Mouse (Mus musculus): Measurements from ENCODE around the gene Zfp597.

The Zfp597 gene

DNA sequence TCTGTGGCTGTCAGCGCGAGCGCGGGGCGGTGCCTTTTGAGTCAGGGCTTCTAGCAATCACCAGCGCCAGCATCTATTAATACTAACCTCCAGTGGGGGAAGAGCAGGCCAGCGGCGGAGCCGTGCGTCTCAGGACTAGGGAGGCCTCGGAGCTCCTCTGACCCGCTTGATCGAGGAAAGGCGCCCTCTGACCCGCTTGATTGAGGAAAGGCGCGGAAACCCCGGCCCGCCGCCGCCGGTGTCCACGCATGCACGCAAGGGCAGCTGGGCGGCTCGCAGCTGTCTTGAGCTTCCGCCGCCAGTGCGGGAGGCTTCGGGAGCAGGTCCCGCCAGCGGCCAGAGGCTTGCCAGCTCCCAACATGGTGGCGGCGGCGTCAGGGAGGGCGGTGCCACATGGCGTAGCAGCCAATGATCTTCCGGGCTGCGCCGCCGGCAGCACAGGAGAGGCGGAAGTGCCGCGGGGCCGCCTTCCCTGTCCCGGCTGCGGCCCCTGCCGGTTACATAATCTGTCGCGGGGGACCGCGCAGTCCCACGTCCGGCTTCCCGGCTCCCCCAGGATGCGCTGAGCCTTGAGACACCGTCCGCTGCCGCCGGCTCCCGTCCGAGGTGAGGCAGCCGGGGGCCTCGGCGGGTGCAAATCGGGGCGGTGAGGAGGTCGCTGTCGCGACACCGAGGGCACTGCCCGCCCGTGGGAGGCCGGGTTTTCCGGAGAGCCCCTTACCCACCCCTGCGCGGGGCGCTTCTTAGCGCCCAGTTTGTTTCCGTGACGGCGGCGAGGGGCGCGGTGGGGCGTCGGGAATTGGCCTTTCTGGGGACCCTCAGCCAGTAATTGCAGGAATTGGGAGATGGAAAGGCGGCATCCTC lies at the start of gene Zfp597, which contains the start of gene Gm20695:
TSS of gene Zfp597 (minus strand) at position 361 of the 864 bp plus-strand sequence.
TSS of gene Gm20695 (plus strand) at position 448 of the 864 bp plus-strand sequence.
- peak; percentile 85 to 93 for DNase-seq (ENCODE audit: low spot score in 2 of 2)

DNA sequence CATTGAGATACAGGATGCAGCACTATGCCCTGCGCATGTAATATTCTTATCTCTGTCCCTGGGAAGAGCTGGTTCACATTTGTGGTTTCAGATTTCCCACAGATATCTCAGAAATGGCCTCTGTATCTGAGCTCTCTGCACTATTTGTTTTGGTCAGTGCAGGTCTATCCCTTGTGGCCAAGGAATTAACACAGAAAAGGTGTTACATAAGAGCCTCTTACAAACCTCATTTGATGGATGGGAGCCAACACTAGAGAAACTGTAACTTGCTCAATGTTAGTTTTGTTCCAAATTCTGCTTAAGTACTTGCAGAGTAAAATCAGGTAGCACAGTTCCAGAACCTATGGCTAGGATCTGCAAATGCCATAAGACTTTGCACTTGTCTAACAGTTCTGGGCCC lies 49.7 kb upstream of the Zfp597 start:
- DNase-seq (ENCODE audit: low spot score in 2 of 2) = no peak

DNA sequence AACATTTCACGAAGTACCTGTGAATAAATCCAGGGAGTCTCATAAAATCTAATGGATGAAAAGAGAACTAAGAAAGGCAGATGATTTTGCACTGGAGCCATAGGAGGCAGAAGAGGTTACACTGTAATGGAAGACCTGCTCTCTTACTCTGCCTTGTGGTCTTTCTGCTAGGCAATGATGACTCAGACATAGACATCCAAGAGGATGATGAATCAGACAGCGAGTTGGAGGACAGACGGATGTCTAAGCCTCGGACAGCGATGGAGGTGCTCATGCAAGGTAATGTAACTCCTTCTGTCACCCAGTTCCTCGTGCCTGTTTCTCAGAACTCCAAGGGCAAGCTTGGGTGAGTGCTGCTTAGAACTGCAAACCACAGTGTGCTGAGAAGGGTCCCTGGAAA lies 49.2 kb upstream of the Zfp597 start:
- DNase-seq (ENCODE audit: low spot score in 2 of 2) = no peak

DNA sequence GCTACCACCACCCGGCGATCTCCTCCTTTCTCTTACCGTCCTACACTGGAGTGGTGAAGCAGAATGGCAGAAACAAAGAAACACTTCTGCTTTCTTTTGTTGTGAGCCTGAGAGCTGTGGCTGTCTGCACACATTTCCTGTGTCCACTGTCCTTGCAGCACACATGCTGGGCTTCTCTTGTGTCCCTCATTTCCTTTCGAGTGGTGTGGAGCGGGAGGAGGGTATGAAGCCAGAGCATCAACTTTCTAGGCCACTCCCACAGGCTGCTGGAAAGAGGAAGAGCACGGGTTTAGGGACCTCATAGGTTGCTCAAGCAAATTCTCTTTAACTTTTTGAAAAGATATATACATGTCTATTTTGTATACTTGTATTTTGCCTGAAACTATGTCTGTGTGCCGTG lies 44.8 kb upstream of the Zfp597 start:
- no peak for DNase-seq (ENCODE audit: low spot score in 2 of 2)

DNA sequence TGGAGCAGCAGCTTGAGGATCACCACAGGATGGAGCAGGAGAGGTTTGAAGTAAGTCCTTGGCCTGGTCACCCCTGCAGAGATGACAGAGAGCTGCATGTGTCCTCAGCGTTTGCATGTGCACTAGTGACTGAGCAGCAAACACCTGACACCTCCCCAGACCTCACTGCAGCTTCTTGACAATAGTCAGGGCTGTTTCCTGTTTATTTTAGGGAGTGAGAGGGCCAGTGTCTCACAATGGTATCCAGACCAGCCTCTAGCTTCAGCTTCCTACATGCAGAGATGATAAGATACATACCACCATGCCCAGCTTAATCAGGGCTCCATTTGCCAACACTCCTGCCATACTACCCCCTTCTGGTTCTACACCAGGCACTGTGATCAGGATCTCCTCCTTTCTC lies 44.2 kb upstream of the Zfp597 start:
- DNase-seq (ENCODE audit: low spot score in 2 of 2) = no peak

DNA sequence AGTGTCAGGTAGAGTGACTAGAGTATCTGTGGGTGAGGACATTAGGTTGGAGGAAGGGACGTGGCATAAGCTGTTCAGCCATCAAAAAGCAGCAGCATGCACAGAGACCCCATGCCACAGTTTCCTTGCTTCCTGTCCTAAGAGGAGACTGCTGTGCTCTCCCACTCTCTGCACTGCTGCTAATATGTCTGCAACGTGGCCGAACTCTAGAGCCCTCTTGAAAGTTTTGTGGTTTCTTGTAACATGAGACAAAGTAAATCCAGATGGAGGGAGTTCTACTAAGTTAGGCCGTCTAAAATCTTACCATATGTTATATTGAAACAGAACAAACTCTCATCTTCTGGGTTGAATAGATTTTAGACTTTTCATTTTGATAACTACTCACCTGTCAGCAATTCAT lies 39.6 kb upstream of the Zfp597 start:
- no peak for DNase-seq (ENCODE audit: low spot score in 2 of 2)

DNA sequence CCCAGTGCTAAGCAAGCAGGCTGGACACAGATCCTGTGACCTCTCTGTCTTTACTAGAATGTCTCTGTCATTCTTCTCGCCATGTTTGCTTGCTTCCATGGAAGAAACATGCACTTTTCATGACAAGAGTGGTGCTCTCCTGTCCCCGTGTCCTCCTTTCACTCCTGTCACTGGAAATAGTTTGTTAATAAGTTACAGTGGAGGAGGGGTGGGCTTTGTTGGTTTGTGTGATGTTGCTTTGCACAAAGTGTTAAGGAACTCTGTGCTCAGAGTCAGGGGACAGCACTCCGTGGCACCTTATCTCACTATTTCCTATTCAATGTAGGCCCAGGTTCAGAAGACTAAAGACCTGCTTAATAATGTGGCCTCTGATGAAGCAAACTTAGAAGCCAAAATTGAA lies 39.2 kb upstream of the Zfp597 start:
- no peak for DNase-seq (ENCODE audit: low spot score in 2 of 2)

DNA sequence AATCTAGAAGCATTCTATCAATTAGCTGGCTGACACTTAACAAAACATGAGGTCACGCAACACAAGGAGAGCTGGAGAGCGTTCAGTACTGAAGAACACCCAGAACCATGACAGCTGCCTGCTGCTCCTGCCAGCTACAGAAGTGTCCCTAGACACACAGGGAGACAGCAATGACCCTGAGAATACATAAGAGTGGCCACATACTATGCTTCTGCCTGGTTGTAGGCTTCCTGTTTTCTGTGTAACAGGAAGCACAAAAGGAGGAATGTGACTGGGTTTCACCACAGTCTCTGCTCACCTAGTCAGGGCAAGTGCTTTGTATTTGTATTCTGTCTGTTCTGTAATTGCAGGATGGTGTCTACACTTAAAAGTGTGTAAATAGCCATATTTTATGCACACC lies 36.4 kb upstream of the Zfp597 start:
- DNase-seq (ENCODE audit: low spot score in 2 of 2) = no peak

DNA sequence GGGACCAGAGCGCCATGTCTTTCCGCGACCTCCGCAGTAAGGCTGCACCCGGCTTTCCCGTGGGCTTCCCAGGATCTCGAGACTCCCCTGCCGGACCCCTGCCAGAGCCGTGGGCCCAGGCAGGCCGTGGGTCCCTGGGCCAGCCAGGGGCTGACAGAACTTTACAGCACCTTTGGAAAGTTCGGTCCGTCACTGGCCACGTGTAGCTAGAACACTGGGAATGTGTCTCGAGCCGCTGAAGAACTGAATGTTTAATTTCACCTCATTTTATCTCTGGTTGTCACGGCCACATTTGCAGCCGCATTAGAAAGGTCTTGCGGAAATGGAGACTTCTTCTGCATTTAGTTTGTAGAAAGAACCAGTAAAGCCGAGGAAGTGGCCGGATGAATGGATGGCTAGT lies 24.8 kb upstream of the Zfp597 start:
- no peak for DNase-seq (ENCODE audit: low spot score in 2 of 2)

DNA sequence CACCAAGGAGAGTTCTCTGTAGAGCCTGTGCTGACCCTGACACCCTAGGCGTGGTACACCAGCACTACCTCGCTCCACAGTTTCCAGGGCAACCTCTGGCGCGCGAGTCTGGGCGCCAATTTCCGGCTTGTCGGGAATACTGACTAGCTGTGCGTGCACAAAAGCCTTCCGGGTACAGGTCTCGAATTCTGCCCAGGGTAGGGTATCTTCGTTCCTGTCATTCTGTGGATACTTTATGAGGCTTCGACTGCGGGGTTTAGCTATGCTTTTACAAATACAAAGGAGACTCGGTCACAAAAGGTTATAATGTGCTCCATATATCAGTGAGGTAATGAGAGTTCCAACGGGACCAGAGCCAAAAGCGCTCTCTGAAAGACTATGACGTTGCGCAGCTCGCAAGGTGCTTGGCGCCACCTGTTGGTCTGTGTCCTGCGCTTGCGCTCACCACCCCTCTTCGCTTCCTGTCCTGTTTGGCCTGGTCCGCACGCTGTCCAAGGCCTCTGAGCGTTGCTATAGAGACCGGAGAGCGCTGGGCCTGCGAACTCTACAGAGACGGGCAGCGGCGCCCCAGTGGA lies 24.3 kb upstream of the Zfp597 start, which contains the start of the genes 1700037C18Rik and Cluap1:
TSS of gene 1700037C18Rik (minus strand) at position 153 of the 575 bp plus-strand sequence.
TSS of gene Cluap1 (plus strand) at position 265 of the 575 bp plus-strand sequence.
- peak; percentile 89 to 91 for DNase-seq (ENCODE audit: low spot score in 2 of 2)

DNA sequence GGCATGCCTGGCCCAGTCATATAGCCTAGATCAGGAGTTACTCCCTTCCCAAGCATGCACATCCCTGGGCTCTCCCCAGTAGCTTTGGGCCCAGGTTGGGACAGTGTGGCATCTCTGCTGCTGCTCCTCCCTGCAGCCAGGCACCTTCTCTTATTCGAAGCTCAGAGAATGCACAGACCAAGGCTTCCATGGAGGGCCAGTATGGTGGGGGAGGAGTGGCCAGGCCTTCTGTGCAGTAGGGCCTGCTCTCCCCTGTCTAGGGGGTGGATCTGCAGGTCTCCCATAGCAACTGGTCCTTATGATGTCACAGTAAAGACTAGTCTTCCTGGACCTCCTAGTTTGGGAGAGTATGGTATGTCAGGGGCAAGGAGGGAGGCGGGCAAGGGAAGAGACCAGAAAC lies 23.1 kb upstream of the Zfp597 start:
- no peak for DNase-seq (ENCODE audit: low spot score in 2 of 2)

DNA sequence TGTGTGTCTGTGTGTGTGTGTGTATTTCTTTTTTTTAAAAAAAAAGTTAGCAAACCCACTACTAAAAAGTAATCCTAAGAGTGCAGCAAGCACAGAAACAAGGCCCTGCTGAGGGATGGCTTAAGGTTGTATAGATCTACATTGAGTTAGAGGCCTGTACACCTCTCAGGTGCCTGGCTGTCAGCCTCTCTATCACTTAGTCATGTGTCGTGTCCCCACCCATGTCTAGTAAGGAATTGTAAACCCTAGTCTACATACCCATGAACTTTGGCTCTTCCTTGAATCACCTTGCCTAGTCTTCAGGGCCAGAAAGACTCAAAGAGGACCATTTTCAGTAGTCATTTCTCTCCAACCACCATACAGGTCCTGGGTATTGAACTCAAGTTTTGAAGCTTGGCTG lies 12.2 kb upstream of the Zfp597 start:
- DNase-seq (ENCODE audit: low spot score in 2 of 2) = no peak

DNA sequence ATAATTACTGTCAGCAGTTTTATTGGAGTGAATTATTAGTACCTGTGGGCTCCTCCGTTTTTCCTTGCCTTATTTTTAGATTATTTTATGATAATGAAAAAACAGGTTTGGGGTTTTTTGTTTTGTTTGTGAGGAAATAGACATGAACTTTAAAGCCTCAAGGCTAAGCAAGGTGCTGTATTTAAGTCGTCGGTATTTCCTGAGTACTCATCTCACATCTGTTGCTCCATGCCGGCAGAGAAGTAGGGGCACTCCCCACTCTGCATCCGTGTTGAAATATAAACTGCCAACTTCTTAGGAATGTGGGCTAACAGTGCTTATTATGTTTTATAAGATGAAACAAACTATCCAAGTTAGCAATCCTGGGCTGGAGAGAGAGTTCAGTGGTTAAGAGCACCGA lies 11.7 kb upstream of the Zfp597 start:
- DNase-seq (ENCODE audit: low spot score in 2 of 2) = no peak

DNA sequence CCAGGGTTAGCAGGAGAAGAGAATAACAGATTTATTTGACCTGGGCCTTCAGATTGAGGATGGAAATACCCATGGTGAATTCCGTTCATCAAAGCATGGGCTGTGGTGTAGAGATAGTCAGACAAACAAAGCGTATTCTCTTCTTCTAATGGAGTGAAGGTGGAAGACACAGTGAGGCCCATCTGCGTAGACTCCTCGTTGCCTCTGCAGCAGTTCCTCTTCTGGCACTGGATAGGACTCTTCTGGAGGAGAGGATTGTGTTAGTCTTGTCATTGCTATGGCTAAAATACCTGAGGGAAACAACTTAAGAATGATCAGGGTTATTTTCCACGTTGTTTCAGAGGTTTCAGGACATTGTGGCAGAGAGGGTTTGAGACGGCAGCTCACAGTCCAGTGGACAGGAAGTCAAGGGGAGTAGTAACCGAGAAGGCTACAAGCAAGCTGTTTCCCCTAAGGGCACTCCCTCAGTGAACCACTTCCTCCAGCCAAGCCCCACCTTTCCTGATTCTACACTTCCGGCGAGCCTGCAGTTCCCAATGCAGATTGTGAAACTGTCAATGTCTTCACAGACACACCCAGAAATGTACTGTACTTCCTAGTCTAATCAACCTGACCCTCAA lies 10.9 kb upstream of the Zfp597 start:
- DNase-seq (ENCODE audit: low spot score in 2 of 2) = no peak

DNA sequence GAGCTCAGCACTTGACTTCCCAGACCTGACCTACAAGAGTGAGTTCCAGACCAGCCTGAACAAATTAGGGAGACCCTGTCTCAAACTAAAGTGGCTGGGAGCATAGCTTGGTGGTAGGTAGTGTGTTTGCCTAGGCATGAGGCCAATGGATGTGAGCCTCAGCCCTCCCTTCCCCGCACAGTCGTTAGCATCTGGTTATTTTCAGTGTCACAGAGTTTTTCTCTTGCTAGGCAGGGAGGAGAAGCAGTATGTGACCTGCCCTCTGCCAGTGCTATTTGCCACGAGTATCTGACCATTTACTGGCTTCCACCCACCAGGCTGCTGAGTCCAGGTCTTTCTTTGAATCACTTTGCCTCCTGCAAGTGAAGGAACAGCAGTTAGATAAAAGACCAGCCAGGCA lies 9.4 kb upstream of the Zfp597 start:
- DNase-seq (ENCODE audit: low spot score in 2 of 2) = no peak

DNA sequence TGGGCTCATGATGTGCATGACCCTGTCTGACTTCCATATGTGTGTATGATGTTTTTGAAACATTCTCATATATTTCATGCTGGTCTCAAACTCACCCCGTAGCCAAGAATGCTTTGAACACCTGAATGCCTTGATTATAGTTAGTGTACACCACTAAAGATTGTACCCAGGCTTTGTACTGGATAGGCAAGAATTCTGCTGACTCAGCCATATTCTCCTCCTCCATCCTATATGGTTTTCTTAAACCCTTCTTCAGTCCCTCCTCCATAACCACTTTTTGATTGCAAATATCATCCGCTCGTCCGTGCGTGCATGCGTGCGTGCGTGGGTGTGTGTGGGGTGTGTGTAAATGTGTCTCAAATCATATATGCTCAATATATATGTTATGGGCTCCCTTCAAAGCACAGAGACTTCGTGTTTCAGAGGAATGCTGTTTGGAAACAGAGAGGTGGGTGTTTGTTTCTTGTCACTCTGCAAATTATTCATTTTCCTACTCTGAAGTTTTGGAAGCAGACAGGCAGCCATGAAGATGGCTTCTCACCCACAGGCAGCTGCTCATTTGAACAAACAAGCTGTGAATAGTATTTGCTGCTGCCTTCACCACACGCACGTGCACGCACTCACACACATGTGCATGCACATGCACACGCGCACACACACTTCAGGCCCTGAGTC lies 7.4 kb upstream of the Zfp597 start:
- no peak for DNase-seq (ENCODE audit: low spot score in 2 of 2)

DNA sequence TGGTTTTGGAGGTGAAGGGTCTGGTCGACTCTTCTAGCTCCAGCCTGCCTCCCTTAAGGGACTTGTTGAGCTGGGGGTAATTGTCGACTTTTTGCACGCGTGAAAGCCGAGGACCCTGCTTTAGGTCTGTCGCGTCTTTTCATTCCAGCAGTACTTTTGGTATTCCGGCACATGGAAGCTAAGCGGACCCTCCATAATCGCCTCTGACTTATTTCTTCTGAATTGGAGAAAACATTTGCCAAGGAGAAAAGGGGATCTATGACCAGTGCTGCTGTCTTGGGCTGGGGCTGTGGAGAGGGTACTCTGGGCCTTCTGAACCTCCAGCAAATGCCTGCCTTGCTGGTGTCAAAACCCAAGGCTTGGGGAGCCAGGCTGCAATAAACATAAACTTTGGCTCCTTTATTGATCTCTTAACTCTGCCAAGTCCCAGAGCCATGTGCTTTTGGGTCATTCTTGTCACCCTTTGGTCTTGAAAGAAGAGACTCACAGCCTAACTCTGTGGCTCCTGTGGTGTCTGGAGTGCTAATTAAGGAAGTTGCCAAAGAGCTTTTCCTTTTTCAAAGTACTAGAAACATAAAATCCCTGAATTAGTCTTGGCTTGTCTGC lies 807 bp upstream of the Zfp597 start:
- DNase-seq (ENCODE audit: low spot score in 2 of 2) = no peak

DNA sequence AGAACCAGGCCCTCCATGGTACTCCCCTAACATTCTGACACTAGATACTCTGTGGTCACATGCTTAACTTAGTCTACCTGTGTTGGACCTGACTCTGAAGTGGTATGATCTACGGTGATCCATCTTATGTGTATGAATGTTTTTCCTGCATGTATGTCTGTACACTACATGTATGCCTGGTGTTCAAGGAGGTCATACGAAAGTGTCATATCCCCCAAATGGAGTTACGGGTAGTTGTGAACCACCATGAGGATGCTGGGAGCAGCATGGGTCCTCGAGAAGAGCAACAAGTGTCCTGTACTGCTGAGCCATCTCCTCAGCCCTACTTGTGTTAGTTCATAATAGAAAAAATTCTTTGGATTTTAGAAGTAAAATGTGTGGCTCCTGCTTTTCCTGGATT lies 8.0 kb downstream of the Zfp597 start:
- no peak for DNase-seq (ENCODE audit: low spot score in 2 of 2)

DNA sequence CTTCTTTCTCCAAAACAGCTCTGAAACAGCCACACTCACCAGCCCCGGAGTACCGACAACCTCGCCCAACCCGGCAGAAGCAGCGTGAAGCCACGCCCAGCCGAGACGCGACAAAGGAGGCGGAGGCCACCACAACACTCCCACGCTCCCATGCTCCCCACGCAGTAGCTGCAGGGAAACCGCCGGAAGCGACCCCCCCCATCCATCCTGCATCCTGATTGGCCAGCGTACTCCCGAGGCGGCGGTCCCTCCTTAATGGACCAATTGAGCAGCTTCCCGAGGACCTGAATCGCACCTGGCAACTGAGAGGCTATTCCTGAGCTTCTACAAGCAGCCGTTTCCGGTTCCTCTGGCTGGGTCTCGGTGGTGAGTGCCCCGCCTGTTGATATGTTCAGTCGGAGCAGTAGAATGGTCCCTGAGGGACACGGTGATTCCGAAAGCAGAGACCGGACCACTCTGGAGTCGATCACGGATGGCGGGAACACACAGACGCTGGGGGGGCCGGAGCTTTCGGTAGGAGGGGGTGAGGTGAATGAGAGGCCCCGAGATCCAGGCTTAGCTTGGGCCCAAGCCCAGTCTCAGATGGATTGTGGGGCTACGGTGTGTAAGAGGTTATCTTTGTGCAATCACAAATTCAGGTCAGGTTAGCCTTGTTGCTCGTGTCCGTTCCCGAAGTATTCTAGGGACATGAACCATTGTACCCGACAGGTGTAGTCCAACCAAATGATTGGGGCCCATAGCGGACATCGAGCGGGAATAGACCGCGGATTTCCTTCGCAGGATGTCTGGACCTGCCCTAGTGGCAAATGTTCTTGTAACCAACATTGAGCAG lies 11.9 kb downstream of the Zfp597 start, which contains the start of gene Naa60:
TSS of gene Naa60 (plus strand) at position 160 of the 832 bp plus-strand sequence.
- peak; percentile 88 to 90 for DNase-seq (ENCODE audit: low spot score in 2 of 2)

DNA sequence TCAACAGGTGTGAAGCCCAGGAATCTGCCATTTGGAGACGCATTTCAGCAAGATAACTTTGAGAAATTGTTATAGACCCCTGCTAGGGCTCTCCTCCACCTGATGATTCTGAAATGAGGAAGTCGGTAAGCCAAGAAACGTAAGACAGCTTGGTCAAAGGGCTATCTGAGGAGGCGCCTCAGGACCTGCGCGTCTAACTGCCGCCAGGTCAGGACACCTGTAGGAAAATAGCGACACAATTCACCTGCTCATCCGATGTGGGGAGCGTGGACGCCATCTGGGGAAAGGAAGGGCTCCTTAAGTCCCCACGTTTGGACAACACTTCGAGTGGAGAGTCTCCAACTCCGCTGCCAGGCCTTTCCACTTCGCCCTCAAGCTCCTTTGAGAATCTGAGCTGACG lies 12.5 kb downstream of the Zfp597 start:
- DNase-seq (ENCODE audit: low spot score in 2 of 2) = no peak

DNA sequence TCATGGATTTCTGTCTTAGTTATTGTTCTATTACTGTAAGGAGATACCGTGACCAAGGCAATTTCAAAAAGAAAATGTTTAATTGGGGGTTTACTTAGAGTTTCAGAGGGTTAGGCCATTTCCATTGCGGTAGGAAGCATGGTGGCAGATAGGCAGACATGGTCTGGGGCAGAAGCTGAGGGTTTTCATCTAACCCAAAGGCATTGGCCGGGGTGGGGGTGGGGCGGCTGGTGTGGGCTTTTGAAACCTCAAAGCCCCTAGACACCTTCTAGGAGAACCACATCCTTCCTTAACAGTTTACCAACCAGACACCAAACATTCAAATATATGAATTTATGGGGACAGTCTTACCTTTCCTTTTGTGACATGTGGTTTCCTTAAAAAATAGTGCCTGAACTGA lies 25.1 kb downstream of the Zfp597 start:
- DNase-seq (ENCODE audit: low spot score in 2 of 2) = no peak

Data from frontal cortex, postnatal 10 days (tissue).